Mouse (Mus musculus): ENCODE data around the gene Ipo4. TPM values are rescaled to one million over a fixed set of nuclear protein-coding genes. Genes with fewer than 3 reads are reported as not detected.

Gene Ipo4
- 116 and 121 TPM in 2 replicates for polyA plus RNA-seq (2015; fragmentation: Nextera tagmentation; extraction: Ambion mirVana)

DNA sequence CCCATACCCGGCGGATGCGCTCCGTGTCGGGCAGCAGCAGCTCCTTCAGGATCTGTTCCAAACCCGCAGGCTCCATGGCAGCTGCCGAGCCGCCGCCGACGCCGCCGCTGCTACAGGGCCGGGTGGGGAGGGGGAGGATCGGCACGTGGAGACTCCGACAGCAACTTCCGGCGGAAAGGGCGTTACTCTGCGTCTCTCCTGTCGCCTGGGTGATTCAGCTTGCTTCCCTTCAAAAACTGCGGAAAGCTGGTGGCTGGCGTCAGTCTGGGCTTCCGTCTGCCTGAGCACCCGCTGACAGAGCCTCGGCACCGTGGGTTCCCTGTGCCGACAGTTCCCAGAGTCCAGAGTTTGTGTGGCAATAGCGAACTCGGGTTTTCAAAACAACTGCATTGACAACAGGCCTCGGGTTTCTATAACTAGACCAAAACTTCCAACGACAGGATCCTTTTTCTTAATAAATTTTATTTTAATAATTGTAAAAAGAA lies at the start of gene Ipo4:
Gene Ipo4 (minus strand): TSS at position 435 of the 485 bp plus-strand sequence.
- peak; percentile 93 for ATAC-seq (replicated peaks)
- WGBS: 1% methylated on average over 32 of the region's 33 CpGs
- Histone ChIP-seq H3K4me1 (peaks cover 20% of the 10 kb centered on the region), H3K27me3 (replicated peaks) (no peaks in the 10 kb centered on the region), H3K36me3 (replicated peaks) (peaks cover 55% of the 10 kb centered on the region), H3K4me3 (peak within 1 kb of the TSS; percentile 66), H3K9ac (peak within 1 kb of the TSS; percentile 72), H3K27ac (peak within 1 kb of the TSS; percentile 78), H3K9me3 (no peaks in the 10 kb centered on the region), H3K4me2 (peak within 1 kb of the TSS; percentile 90)

DNA sequence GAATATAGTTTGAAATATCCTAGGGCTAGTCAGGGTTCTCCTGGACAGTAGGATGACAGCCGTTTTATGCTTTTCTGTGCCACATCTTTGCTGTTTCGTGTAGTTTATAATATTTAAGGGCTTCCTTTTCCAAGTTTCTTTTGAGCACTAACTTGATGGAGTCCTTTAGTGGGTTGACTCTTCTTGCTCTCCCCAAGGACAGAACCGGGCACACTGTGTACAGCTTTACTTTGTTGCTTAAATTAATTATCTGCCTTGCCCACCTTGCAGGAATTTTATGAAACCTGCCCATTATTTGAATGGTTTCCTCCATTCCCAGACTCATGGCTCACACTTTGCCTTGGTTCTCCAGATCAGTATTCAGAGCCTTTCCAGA lies 46.3 kb upstream of the Ipo4 start:
- Histone ChIP-seq H3K4me1 (peaks cover 15% of the 10 kb centered on the region), H3K9me3 (no peaks in the 10 kb centered on the region), H3K27me3 (replicated peaks) (no peaks in the 10 kb centered on the region), H3K36me3 (replicated peaks) (peaks cover 9% of the 10 kb centered on the region; the same call in 1 of the 2 replicates), H3K9ac (peak overlapping the region; percentile 66), H3K27ac (peak overlapping the region; percentile 75), H3K4me2 (peak overlapping the region; percentile 98), H3K4me3 (peak overlapping the region; percentile 85)
- 16% methylated on average over 3 of the region's 3 CpGs for WGBS
- ATAC-seq (replicated peaks): peak; percentile 46; the same call in 1 of the 2 replicates

DNA sequence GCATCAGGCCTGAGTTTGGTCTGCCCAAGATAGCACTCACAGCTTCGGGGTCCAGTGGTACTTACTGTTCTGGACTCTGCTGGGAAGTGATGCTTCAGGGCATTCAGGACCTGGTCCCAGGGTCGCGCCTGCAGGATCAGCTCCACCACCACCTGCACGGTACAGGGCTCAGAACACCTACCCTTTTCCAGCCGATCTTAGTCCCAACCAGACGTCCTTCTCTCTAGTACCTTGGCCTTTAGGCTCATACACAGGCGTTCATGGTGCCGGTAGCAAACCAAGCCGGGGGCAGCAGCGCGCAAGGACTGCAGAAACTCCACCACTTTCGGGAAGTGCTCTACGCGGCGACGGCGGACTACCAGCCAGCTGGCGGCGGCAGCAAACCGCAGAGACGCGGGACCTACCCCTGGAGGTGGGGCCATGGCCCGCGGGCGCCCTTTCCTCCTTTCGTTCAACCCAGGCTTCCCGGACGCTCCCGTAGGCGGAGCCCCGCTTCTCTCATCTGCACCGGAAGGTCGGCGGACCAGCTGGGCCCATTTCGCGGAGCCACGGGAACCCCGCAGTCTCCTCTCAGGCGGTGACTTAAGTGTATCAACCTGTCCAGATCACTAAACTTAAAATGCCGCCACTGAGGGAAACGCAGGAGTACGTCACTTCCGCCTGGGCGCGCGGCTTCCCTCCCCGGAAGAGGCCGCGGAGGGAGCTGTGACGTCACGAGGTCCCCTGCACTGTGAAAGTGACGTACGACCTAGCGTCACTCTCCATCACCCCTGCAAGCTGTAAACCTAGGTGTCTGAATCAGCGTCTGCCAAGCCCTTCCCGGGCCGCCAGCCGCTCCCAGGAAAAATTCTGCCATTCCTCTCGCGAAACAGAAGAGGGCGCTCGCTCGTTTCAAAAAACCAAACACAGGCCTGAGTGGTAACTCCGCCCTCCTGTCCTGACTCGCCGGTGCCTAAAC lies 45.7 kb upstream of the Ipo4 start, which contains the start of gene Tinf2:
Gene Tinf2 (minus strand): TSS at position 661 of the 958 bp plus-strand sequence.
- H3K27me3 ChIP-seq (replicated peaks): no peaks in the 10 kb centered on the region
- peaks cover 9% of the 10 kb centered on the region; the same call in 1 of the 2 replicates for H3K36me3 ChIP-seq (replicated peaks)
- under 1% methylated on average over 66 of the region's 66 CpGs for WGBS

DNA sequence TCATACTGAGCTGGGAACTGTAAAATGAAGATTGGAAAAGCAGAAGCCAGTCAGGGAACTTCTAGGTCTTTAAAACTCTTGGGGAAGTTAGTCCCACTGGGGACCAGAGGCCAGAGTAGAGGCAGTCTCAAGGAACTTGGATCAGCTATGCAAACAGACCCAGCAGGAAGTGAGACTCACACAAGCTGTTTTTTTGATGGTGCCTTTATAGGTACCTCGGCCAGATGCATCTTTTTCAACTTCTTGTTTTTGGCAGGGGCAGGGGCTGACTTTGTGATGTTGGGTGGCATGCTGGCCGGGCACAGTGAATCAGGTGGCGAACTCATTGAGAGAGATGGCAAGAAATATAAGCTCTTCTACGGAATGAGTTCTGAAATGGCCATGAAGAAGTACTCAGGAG lies 41.9 kb upstream of the Ipo4 start:
- Histone ChIP-seq H3K4me2 (no peak overlapping the region), H3K9me3 (no peaks in the 10 kb centered on the region), H3K9ac (no peak overlapping the region), H3K4me1 (peaks cover 19% of the 10 kb centered on the region), H3K36me3 (replicated peaks) (peaks cover 12% of the 10 kb centered on the region; the same call in 1 of the 2 replicates), H3K4me3 (no peak overlapping the region), H3K27ac (no peak overlapping the region), H3K27me3 (replicated peaks) (no peaks in the 10 kb centered on the region)
- ATAC-seq (replicated peaks): no peak
- 87% methylated on average over 4 of the region's 4 CpGs for WGBS

More for the DNA sequence above, 45.7 kb upstream of the Ipo4 start, which contains the start of gene Tinf2:
- H3K9me3 ChIP-seq: no peaks in the 10 kb centered on the region
- peak within 1 kb of the TSS; percentile 85 for H3K4me3 ChIP-seq
- H3K27ac ChIP-seq: peak within 1 kb of the TSS; percentile 75
- peak within 1 kb of the TSS; percentile 98 for H3K4me2 ChIP-seq
- H3K9ac ChIP-seq: peak within 1 kb of the TSS; percentile 66
- ATAC-seq (replicated peaks): peak; percentile 99
- H3K4me1 ChIP-seq: peaks cover 15% of the 10 kb centered on the region

DNA sequence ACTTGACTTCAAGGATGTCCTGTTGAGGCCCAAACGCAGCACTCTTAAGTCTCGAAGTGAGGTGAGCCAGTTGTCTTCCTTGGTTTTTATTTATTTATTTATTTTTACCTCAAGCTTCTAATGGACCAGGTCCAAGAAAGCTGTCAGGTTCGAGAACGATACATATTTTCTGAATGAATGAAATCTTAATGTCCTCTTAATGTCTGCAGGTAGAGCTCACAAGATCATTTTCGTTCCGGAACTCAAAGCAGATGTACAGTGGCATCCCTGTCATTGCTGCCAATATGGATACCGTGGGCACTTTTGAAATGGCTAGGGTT lies 36.9 kb upstream of the Ipo4 start:
- peak overlapping the region; percentile 12; the same call in 1 of the 2 replicates for H3K9ac ChIP-seq
- H3K27ac ChIP-seq: peak overlapping the region; percentile 89
- WGBS: 83% methylated on average over 7 of the region's 7 CpGs
- ATAC-seq (replicated peaks): no peak
- H3K36me3 ChIP-seq (replicated peaks): peaks cover 3% of the 10 kb centered on the region; the same call in 1 of the 2 replicates
- peak overlapping the region; percentile 73 for H3K4me3 ChIP-seq
- no peaks in the 10 kb centered on the region for H3K27me3 ChIP-seq (replicated peaks)
- H3K4me2 ChIP-seq: peak overlapping the region; percentile 80
- no peaks in the 10 kb centered on the region for H3K9me3 ChIP-seq
- peaks cover 23% of the 10 kb centered on the region for H3K4me1 ChIP-seq

DNA sequence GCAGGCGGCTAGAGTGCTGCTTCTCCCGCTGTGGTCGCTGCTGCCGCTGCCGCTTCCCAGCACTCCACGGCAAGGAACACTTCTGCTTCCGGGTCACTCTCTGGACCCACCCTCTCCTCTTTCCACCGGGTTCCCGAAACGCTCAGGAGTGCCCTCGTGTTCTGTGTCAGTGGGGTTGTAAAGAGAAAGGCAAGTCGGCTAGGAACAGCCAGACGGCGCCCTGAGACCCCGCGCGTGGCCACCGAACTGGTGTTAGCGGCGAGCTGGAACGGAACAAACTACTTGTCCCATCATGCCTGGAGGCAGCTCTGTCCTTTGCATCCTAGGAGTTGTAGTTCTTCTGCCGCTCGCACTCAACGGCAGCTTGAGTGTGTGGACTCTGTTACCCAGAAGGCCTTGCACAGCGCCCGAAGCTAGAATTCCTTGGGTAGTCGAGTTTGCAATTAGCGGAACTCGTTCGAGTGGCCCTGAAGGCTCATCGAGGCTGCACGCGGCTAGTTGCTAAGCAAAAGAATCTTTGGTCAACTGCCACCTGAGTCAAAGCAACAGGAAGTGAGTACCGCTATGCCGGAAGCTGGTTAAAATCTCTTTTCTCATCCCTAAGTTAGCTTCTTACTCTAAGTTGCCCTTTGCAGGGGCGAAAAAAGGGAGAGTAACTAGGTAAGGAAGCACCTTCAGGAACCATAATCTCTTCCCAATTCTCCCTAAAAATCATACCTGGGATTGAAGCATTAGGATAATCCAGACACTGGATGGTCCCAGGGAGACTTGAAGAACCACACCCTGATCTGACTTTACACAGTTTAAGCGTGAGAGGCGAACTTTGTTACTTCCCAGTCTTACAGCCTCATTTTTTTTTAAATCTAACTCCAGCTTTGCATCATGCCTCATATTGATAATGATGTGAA lies 36.3 kb upstream of the Ipo4 start, which contains the start of the genes Gmpr2 and Nedd8:
Gene Gmpr2 (plus strand): TSS at position 109 of the 908 bp plus-strand sequence.
Gene Nedd8 (minus strand): TSS at position 292 of the 908 bp plus-strand sequence.
- peak within 1 kb of the TSS; percentile 80 for H3K4me2 ChIP-seq
- peak within 1 kb of the TSS; percentile 73 for H3K4me3 ChIP-seq
- H3K9ac ChIP-seq: peak within 1 kb of the TSS; percentile 75
- peak; percentile 98 for ATAC-seq (replicated peaks)
- no peaks in the 10 kb centered on the region for H3K27me3 ChIP-seq (replicated peaks)
- no peaks in the 10 kb centered on the region for H3K9me3 ChIP-seq
- H3K4me1 ChIP-seq: peaks cover 23% of the 10 kb centered on the region
- under 1% methylated on average over 38 of the region's 38 CpGs for WGBS
- H3K36me3 ChIP-seq (replicated peaks): peaks cover 3% of the 10 kb centered on the region; the same call in 1 of the 2 replicates
- peak within 1 kb of the TSS; percentile 89 for H3K27ac ChIP-seq

DNA sequence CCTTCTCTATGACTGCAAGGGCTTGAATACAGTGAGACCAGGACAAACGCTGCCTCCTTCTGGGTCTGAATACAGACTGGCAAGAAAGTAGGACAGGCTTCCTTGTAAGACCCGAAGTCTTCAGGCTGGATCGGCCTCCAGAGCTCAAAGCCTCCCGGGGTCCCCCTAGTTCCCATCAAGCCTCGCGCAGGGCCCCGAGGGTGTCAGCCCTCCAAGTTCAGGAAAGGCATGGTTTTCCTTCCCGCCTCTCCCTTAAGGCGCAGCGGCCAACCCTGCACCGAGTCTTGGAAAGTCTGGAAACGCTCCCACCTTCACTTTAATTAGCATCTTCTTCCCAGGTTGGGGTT lies 35.7 kb upstream of the Ipo4 start:
- WGBS: under 1% methylated on average over 12 of the region's 12 CpGs
- H3K4me2 ChIP-seq: peak overlapping the region; percentile 80

DNA sequence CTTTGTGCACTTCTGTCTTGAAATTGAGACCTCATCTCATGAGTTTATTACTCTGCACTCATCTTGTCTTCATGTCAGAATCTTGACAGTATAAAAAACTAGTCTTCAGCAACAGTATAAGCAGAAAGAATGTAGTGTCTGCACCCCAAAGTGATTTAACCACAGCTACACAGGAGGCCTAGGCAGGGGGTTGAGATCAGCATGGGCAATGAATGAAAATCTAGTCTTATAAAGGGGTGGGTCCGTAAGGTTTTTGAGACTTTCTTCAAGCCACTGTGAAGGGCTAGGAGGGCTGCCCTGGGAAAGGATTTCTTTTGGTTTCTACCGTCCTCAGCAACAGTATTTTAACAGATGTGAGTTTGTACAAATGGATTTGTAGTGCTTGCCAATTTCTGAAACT lies 24.9 kb upstream of the Ipo4 start:
- Histone ChIP-seq H3K4me1 (peaks cover 16% of the 10 kb centered on the region), H3K36me3 (replicated peaks) (peaks cover 7% of the 10 kb centered on the region; the same call in 1 of the 2 replicates), H3K9ac (no peak overlapping the region), H3K4me3 (peak overlapping the region; percentile 76), H3K27ac (peak overlapping the region; percentile 85; the same call in 1 of the 2 replicates), H3K9me3 (no peaks in the 10 kb centered on the region), H3K4me2 (peak overlapping the region; percentile 69), H3K27me3 (replicated peaks) (no peaks in the 10 kb centered on the region)
- 34% methylated on average over 2 of the region's 2 CpGs for WGBS
- ATAC-seq (replicated peaks): peak; percentile 48

More for the DNA sequence above, 35.7 kb upstream of the Ipo4 start:
- Histone ChIP-seq H3K27ac (peak overlapping the region; percentile 89), H3K9me3 (no peaks in the 10 kb centered on the region), H3K36me3 (replicated peaks) (peaks cover 3% of the 10 kb centered on the region; the same call in 1 of the 2 replicates), H3K27me3 (replicated peaks) (no peaks in the 10 kb centered on the region), H3K9ac (peak overlapping the region; percentile 75), H3K4me1 (peaks cover 23% of the 10 kb centered on the region), H3K4me3 (peak overlapping the region; percentile 73)
- peak; percentile 79 for ATAC-seq (replicated peaks)

DNA sequence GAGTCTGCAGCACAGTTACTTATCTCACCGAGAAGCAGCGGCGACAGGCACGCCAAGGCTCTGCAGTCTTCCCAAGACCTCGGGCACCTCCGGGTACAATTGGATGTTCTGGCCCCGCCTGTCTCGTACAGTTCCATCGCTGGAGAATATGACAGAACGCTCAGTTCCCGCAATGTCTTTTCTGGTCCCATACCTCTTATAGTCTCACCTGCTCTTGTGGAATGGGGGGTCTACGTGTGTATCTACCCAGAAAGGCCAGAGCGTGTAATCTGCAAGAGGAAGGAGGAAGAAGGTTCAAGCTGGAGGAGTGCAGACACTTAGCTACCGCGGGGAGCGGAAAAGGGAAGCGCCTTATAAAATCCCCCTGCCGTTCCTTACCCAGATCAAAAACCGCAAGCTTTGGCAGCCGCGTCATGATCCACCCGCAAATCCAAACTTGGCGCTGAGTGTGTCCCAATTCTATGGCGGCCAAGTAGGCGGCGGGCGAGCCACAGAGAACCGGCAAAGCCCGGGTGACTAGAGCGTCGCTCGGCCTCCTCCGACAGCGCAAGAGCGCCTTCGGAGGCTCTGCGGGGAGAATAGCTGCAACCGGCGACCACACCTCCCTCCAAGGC lies 24.3 kb upstream of the Ipo4 start, which contains the start of gene Mdp1:
Gene Mdp1 (minus strand): TSS at position 549 of the 614 bp plus-strand sequence.
- peaks cover 16% of the 10 kb centered on the region for H3K4me1 ChIP-seq
- ATAC-seq (replicated peaks): peak; percentile 95
- no peaks in the 10 kb centered on the region for H3K27me3 ChIP-seq (replicated peaks)
- H3K4me3 ChIP-seq: peak within 1 kb of the TSS; percentile 76
- peak within 1 kb of the TSS; percentile 72 for H3K9ac ChIP-seq
- H3K9me3 ChIP-seq: no peaks in the 10 kb centered on the region
- peak within 1 kb of the TSS; percentile 69 for H3K4me2 ChIP-seq
- H3K36me3 ChIP-seq (replicated peaks): peaks cover 7% of the 10 kb centered on the region; the same call in 1 of the 2 replicates
- WGBS: under 1% methylated on average over 39 of the region's 39 CpGs
- H3K27ac ChIP-seq: peak within 1 kb of the TSS; percentile 85

DNA sequence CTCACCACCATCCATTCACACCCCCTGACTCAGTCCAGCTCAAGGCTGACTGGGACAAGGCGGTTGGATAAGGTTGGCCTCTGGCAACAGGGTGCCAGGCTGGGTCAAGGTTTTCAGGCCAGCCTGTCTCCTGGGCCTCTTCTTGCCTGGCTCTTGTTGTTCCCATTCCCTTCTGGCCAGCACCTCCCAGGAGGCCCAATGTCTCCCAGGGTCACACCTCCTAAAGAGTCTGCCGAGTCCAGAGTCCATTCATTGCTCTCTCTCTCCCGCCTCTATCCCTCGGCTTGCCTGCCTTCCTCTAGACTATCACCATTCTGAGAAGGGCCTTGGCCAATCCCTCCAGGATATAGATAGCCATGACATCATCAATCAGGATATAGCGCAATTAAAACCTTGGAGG lies 22.3 kb upstream of the Ipo4 start:
- Histone ChIP-seq H3K4me3 (no peak overlapping the region), H3K9me3 (no peaks in the 10 kb centered on the region), H3K9ac (no peak overlapping the region), H3K36me3 (replicated peaks) (peaks cover 7% of the 10 kb centered on the region; the same call in 1 of the 2 replicates), H3K27ac (no peak overlapping the region), H3K27me3 (replicated peaks) (no peaks in the 10 kb centered on the region), H3K4me1 (peaks cover 16% of the 10 kb centered on the region), H3K4me2 (no peak overlapping the region)
- ATAC-seq (replicated peaks): no peak
- WGBS: 92% methylated on average over 5 of the region's 5 CpGs

DNA sequence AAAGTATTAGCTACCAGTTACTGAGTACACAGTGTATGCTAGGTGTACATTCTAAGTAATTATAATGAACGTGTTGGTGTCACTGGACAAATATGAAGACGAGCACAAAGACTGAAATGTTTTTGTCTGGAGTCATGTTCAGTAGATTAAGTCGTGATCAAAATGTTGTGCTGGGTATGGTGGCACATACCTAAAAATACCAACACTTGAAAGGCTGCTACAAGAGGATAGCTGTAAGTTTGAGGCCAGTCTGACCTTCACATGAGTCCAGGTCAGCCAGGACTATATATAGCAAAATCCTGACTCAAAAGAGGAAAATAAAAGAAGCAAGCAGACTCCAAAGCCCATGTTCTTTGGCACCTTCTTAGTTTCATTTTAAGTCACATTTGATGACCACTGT lies 21.2 kb upstream of the Ipo4 start:
- Histone ChIP-seq H3K9me3 (no peaks in the 10 kb centered on the region), H3K4me1 (peaks cover 16% of the 10 kb centered on the region), H3K4me2 (no peak overlapping the region), H3K9ac (no peak overlapping the region), H3K36me3 (replicated peaks) (0 out of 2 replicates have a peak, but pooled peaks cover 4% of the 10 kb centered on the region), H3K27ac (no peak overlapping the region), H3K27me3 (replicated peaks) (no peaks in the 10 kb centered on the region), H3K4me3 (no peak overlapping the region)
- 88% methylated on average over 3 of the region's 3 CpGs for WGBS
- ATAC-seq (replicated peaks): no peak
